Mouse (Mus musculus): ENCODE measurements around the gene Lrriq3. TPM values are rescaled to one million over a fixed set of nuclear protein-coding genes. Genes with fewer than 3 reads are reported as not detected.
A peak's percentile ranks its signal among the peaks of the same experiment; 100 is the strongest.

The Lrriq3 gene
- polyA plus RNA-seq (2015; fragmentation: Nextera tagmentation; extraction: Ambion mirVana) = 1.1 TPM in 2 replicates

- Histone ChIP-seq H3K27ac (peak within 1 kb of the TSS; percentile 81), H3K4me3 (peak within 1 kb of the TSS; percentile 70), H3K9me3 (no peaks in the 10 kb centered on the region), H3K27me3 (no peaks in the 10 kb centered on the region), H3K4me2 (peak within 1 kb of the TSS; percentile 67), H3K36me3 (no peaks in the 10 kb centered on the region), H3K9ac (peak within 1 kb of the TSS; percentile 54), H3K4me1 (peaks cover 2% of the 10 kb centered on the region; the same call in 1 of the 2 replicates)
- ATAC-seq (ENCODE audit: borderline replicate concordance, extremely low read depth, low FRiP score, low TSS enrichment) = peak; percentile 100
- under 1% methylated on average over 36 of the region's 47 CpGs for WGBS
Observed at GRCm38 (mm10) chr3:155093116-155093956, at the start of gene Lrriq3, which contains the start of gene Fpgt. Gene Lrriq3, plus strand, starts transcription at chr3:155093434. Gene Fpgt, minus strand, starts transcription at chr3:155093403.

- Histone ChIP-seq H3K9me3 (no peaks in the 10 kb centered on the region), H3K4me1 (no peaks in the 10 kb centered on the region), H3K27ac (no peak overlapping the region), H3K4me3 (no peak overlapping the region), H3K9ac (no peak overlapping the region), H3K27me3 (no peaks in the 10 kb centered on the region), H3K36me3 (no peaks in the 10 kb centered on the region), H3K4me2 (no peak overlapping the region)
- ATAC-seq (ENCODE audit: borderline replicate concordance, extremely low read depth, low FRiP score, low TSS enrichment) = no peak
Observed at GRCm38 (mm10) chr3:155052021-155052420, 41.2 kb upstream of the Lrriq3 start.

GRCm38 (mm10) chr3:155053189-155053588 lies 40.0 kb upstream of the Lrriq3 start:
- H3K9ac ChIP-seq = no peak overlapping the region
- H3K27ac ChIP-seq = no peak overlapping the region
- H3K27me3 ChIP-seq = no peaks in the 10 kb centered on the region
- no peak overlapping the region for H3K4me3 ChIP-seq
- no peaks in the 10 kb centered on the region for H3K36me3 ChIP-seq
- no peaks in the 10 kb centered on the region for H3K4me1 ChIP-seq
- H3K4me2 ChIP-seq = no peak overlapping the region
- no peak for ATAC-seq (ENCODE audit: borderline replicate concordance, extremely low read depth, low FRiP score, low TSS enrichment)
- 50% methylated on average over 1 of the region's 1 CpGs for WGBS
- H3K9me3 ChIP-seq = no peaks in the 10 kb centered on the region

GRCm38 (mm10) chr3:155055231-155055916 lies 37.9 kb upstream of the Lrriq3 start, which contains the start of gene Tnni3k:
Gene Tnni3k, minus strand, starts transcription at chr3:155055407.
- no peaks in the 10 kb centered on the region for H3K9me3 ChIP-seq
- 52% methylated on average over 6 of the region's 6 CpGs for WGBS
- no peak within 1 kb of the TSS for H3K4me2 ChIP-seq
- no peak within 1 kb of the TSS for H3K9ac ChIP-seq
- no peaks in the 10 kb centered on the region for H3K36me3 ChIP-seq
- no peak within 1 kb of the TSS for H3K27ac ChIP-seq
- no peaks in the 10 kb centered on the region for H3K27me3 ChIP-seq
- H3K4me3 ChIP-seq = no peak within 1 kb of the TSS
- H3K4me1 ChIP-seq = no peaks in the 10 kb centered on the region
- no peak for ATAC-seq (ENCODE audit: borderline replicate concordance, extremely low read depth, low FRiP score, low TSS enrichment)

GRCm38 (mm10) chr3:155056606-155057005 lies 36.6 kb upstream of the Lrriq3 start:
- no peaks in the 10 kb centered on the region for H3K36me3 ChIP-seq
- no peak overlapping the region for H3K4me3 ChIP-seq
- H3K9ac ChIP-seq = no peak overlapping the region
- H3K4me2 ChIP-seq = no peak overlapping the region
- H3K27ac ChIP-seq = no peak overlapping the region
- no peaks in the 10 kb centered on the region for H3K27me3 ChIP-seq
- ATAC-seq (ENCODE audit: borderline replicate concordance, extremely low read depth, low FRiP score, low TSS enrichment) = no peak
- no peaks in the 10 kb centered on the region for H3K4me1 ChIP-seq
- no peaks in the 10 kb centered on the region for H3K9me3 ChIP-seq

- Histone ChIP-seq H3K9ac (no peak overlapping the region), H3K27ac (no peak overlapping the region), H3K4me3 (no peak overlapping the region), H3K27me3 (no peaks in the 10 kb centered on the region), H3K4me1 (no peaks in the 10 kb centered on the region), H3K9me3 (no peaks in the 10 kb centered on the region), H3K36me3 (no peaks in the 10 kb centered on the region), H3K4me2 (no peak overlapping the region)
- ATAC-seq (ENCODE audit: borderline replicate concordance, extremely low read depth, low FRiP score, low TSS enrichment) = no peak
Observed at GRCm38 (mm10) chr3:155057566-155057965, 35.7 kb upstream of the Lrriq3 start.

- Histone ChIP-seq H3K27ac (no peak overlapping the region), H3K4me1 (no peaks in the 10 kb centered on the region), H3K4me2 (no peak overlapping the region), H3K9ac (no peak overlapping the region), H3K36me3 (no peaks in the 10 kb centered on the region), H3K27me3 (no peaks in the 10 kb centered on the region), H3K9me3 (no peaks in the 10 kb centered on the region), H3K4me3 (no peak overlapping the region)
- ATAC-seq (ENCODE audit: borderline replicate concordance, extremely low read depth, low FRiP score, low TSS enrichment) = no peak
- WGBS = 58% methylated on average over 6 of the region's 6 CpGs
Observed at GRCm38 (mm10) chr3:155058800-155059448, 34.3 kb upstream of the Lrriq3 start.

- ATAC-seq (ENCODE audit: borderline replicate concordance, extremely low read depth, low FRiP score, low TSS enrichment) = no peak
- no peak overlapping the region for H3K27ac ChIP-seq
- no peaks in the 10 kb centered on the region for H3K4me1 ChIP-seq
- no peak overlapping the region for H3K4me2 ChIP-seq
- no peaks in the 10 kb centered on the region for H3K36me3 ChIP-seq
- H3K4me3 ChIP-seq = no peak overlapping the region
- H3K9ac ChIP-seq = no peak overlapping the region
- H3K27me3 ChIP-seq = no peaks in the 10 kb centered on the region
- H3K9me3 ChIP-seq = no peaks in the 10 kb centered on the region
Observed at GRCm38 (mm10) chr3:155059449-155059822, 33.8 kb upstream of the Lrriq3 start.

- H3K9ac ChIP-seq = no peak overlapping the region
- H3K27me3 ChIP-seq = no peaks in the 10 kb centered on the region
- no peak for ATAC-seq (ENCODE audit: borderline replicate concordance, extremely low read depth, low FRiP score, low TSS enrichment)
- WGBS = 69% methylated on average over 4 of the region's 4 CpGs
- no peak overlapping the region for H3K27ac ChIP-seq
- no peaks in the 10 kb centered on the region for H3K36me3 ChIP-seq
- no peak overlapping the region for H3K4me3 ChIP-seq
- H3K9me3 ChIP-seq = no peaks in the 10 kb centered on the region
- H3K4me2 ChIP-seq = no peak overlapping the region
- H3K4me1 ChIP-seq = no peaks in the 10 kb centered on the region
Observed at GRCm38 (mm10) chr3:155077908-155078307, 15.3 kb upstream of the Lrriq3 start.

- ATAC-seq (ENCODE audit: borderline replicate concordance, extremely low read depth, low FRiP score, low TSS enrichment) = no peak
Observed at GRCm38 (mm10) chr3:155092081-155092480, 1.2 kb upstream of the Lrriq3 start.

GRCm38 (mm10) chr3:155099266-155099665 lies 6.0 kb downstream of the Lrriq3 start:
- Histone ChIP-seq H3K27ac (no peak overlapping the region), H3K9me3 (no peaks in the 10 kb centered on the region), H3K4me1 (no peaks in the 10 kb centered on the region), H3K9ac (no peak overlapping the region), H3K4me2 (no peak overlapping the region), H3K4me3 (no peak overlapping the region), H3K36me3 (no peaks in the 10 kb centered on the region), H3K27me3 (no peaks in the 10 kb centered on the region)
- WGBS = 65% methylated on average over 1 of the region's 1 CpGs
- no peak for ATAC-seq (ENCODE audit: borderline replicate concordance, extremely low read depth, low FRiP score, low TSS enrichment)

More at GRCm38 (mm10) chr3:155092081-155092480, 1.2 kb upstream of the Lrriq3 start:
- Histone ChIP-seq H3K4me2 (peak overlapping the region; percentile 67), H3K27ac (no peak overlapping the region), H3K27me3 (no peaks in the 10 kb centered on the region), H3K4me1 (peaks cover 2% of the 10 kb centered on the region; the same call in 1 of the 2 replicates), H3K4me3 (peak overlapping the region; percentile 70), H3K9ac (no peak overlapping the region), H3K36me3 (peaks cover 8% of the 10 kb centered on the region), H3K9me3 (no peaks in the 10 kb centered on the region)
- 88% methylated on average over 6 of the region's 6 CpGs for WGBS

GRCm38 (mm10) chr3:155105957-155106356 lies 12.7 kb downstream of the Lrriq3 start:
- peak; percentile 59 for ATAC-seq (ENCODE audit: borderline replicate concordance, extremely low read depth, low FRiP score, low TSS enrichment)
- Histone ChIP-seq H3K4me1 (no peaks in the 10 kb centered on the region), H3K4me3 (no peak overlapping the region), H3K9me3 (no peaks in the 10 kb centered on the region), H3K27me3 (no peaks in the 10 kb centered on the region), H3K9ac (no peak overlapping the region), H3K27ac (no peak overlapping the region), H3K4me2 (no peak overlapping the region), H3K36me3 (no peaks in the 10 kb centered on the region)
- 48% methylated on average over 1 of the region's 1 CpGs for WGBS

Measured in lung, embryonic 15.5 days (tissue).